Mouse (Mus musculus) ES-E14 (cell line): ENCODE measurements around the gene Olfr910. TPM values are rescaled to one million over a fixed set of nuclear protein-coding genes. Genes with fewer than 3 reads are reported as not detected.

Source experiments
- DNase-seq: peaks from one replicate; pipeline ENCODE4 v3.0.0-alpha.2; 2013; ENCODE audit warnings: low read depth, low spot score
- H3K27ac ChIP-seq: 2 replicates; pipeline ENCODE4 v1.5.1; 2012; ENCODE audit warnings: low read depth, mild to moderate bottlenecking, low read length, moderate library complexity, mixed read lengths; ENCODE audit not compliant: poor library complexity, insufficient read depth, severe bottlenecking
- H3K36me3 ChIP-seq: 2 replicates; pipeline ENCODE4 v1.6.1; 2012; ENCODE audit warnings: mild to moderate bottlenecking, low read length, moderate library complexity, mixed read lengths; ENCODE audit not compliant: control insufficient read depth, poor library complexity, insufficient read depth, severe bottlenecking
- H3K4me1 ChIP-seq, 2 experiments: fragments of 150-350 bp in 1 of 2; sonication (generic) in 1 of 2; 2 replicates each; pipeline ENCODE4 v1.6.1; 2012; ENCODE audit warnings: low read length in 2 of 2, mild to moderate bottlenecking in 1 of 2, mixed read lengths in 1 of 2; ENCODE audit not compliant: control insufficient read depth in 2 of 2, insufficient read depth in 2 of 2, poor library complexity in 1 of 2
- H3K4me3 ChIP-seq, 2 experiments: fragments of 150-350 bp in 1 of 2; sonication (generic) in 1 of 2; 2 replicates each; pipeline ENCODE4 v1.5.1; 2012; ENCODE audit warnings: low read length in 2 of 2, low read depth in 1 of 2, mild to moderate bottlenecking in 1 of 2, mixed read lengths in 1 of 2; ENCODE audit not compliant: insufficient read depth in 1 of 2, poor library complexity in 1 of 2, severe bottlenecking in 1 of 2
- H3K9ac ChIP-seq: 2 replicates; pipeline ENCODE4 v1.6.1; 2012; ENCODE audit warnings: low read depth, mild to moderate bottlenecking, low read length, mixed read lengths; ENCODE audit not compliant: poor library complexity, insufficient read depth, severe bottlenecking
- H3K9me3 ChIP-seq: fragments of 150-350 bp; sonication (generic); 2 replicates; pipeline ENCODE4 v1.6.1; 2012; ENCODE audit warnings: low read depth, mild to moderate bottlenecking, low read length; ENCODE audit not compliant: control insufficient read depth, insufficient read depth
- CHD2 ChIP-seq: IDR thresholded peaks from 2 replicates; pipeline ENCODE4 v1.6.1; 2014; ENCODE audit warnings: mild to moderate bottlenecking, low read depth, low read length, inconsistent platforms
- HCFC1 ChIP-seq: IDR thresholded peaks from 2 replicates; pipeline ENCODE4 v1.6.1; 2012; ENCODE audit warnings: low read length, inconsistent platforms, borderline replicate concordance; ENCODE audit not compliant: insufficient read depth
- MAFK ChIP-seq: IDR thresholded peaks from 2 replicates; pipeline ENCODE4 v1.6.1; 2014; ENCODE audit warnings: mild to moderate bottlenecking, low read depth, low read length, inconsistent platforms; ENCODE audit not compliant: insufficient read depth
- ZC3H11A ChIP-seq: IDR thresholded peaks from 2 replicates; pipeline ENCODE4 v1.6.1; 2012; ENCODE audit warnings: low read depth, mild to moderate bottlenecking, inconsistent platforms, low read length, borderline replicate concordance
- ZNF384 ChIP-seq: IDR thresholded peaks from 2 replicates; pipeline ENCODE4 v1.6.1; 2012; ENCODE audit warnings: low read depth, low read length, inconsistent platforms
- in situ Hi-C, 2 experiments: fragments of 600-800 bp; cut with MboI; formaldehyde crosslinking; loops; one replicate each; pipeline ENCODE4 v1.15.1; 2025; ENCODE audit warnings: low sequenced_read_pairs in 2 of 2, inconsistent platforms in 1 of 2; ENCODE audit not compliant: unreplicated experiment in 2 of 2
- total RNA-seq: library from RNA; depleted of rRNA; stranded (reverse); fragments of 300-350 nt; gene quantifications from 2 replicates; pipeline ENCODE4 v1.2.3, GENCODE M21; 2012; rRNA removed

Olfr910 gene
- not detected in 2 replicates for total RNA-seq

DNA sequence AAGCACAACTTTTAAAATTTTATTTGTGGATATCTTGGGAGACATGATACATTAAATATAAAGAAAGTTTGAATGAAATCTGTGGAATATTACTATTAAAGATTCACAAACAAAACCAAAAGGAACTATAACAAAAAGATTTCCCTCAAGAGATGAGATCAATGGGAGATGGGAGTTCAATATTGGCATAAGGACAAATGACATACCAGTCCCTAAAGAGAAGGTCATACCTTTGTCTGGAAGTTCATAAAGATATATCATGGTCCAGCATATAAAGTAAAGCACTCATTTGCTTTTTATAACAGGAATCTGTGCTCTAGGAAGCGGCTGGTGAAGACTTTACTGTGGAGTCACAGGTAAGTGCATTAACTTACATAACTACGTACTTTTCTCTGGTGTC is at the start of gene Olfr910:
TSS of gene Olfr910 (plus strand) at position 301 of the 400 bp plus-strand sequence.
- in situ Hi-C loops, result no loop called here

DNA sequence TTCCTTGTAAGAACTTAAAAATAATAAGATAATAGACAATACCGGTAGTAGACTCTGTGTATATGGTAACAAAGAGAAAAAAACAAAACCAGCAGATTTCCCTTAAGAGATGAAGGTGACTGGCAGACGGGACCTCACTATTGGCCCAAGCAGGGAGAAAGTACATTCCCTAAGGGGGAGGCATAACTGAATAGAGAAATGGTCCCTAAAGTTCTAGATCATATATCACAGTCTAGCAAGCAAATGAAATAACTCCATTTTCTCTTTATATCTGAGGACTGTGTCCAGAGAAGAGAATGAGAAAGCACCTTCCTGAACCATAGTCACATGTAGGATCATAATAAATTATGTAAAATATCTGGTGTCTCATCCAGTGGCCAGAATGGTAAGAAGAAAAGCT is 42.1 kb upstream of the Olfr910 start, which contains the start of gene Olfr907:
TSS of gene Olfr907 (plus strand) at position 301 of the 400 bp plus-strand sequence.
- H3K4me1 ChIP-seq, result no peaks in the 10 kb centered on the region
- no peak for DNase-seq
- H3K9ac ChIP-seq, result no peak within 1 kb of the TSS
- no peaks in the 10 kb centered on the region for H3K9me3 ChIP-seq
- no peak within 1 kb of the TSS for H3K27ac ChIP-seq
- in situ Hi-C loops, result no loop called here
- H3K36me3 ChIP-seq, result no peaks in the 10 kb centered on the region
- no peak within 1 kb of the TSS for H3K4me3 ChIP-seq
- no peak for TF ChIP-seq ZNF384
- TF ChIP-seq ZC3H11A, result no peak
- TF ChIP-seq HCFC1, result no peak
- no peak for TF ChIP-seq CHD2
- TF ChIP-seq MAFK, result no peak

More for the DNA sequence above, at the start of gene Olfr910:
- no peaks in the 10 kb centered on the region for H3K36me3 ChIP-seq
- TF ChIP-seq MAFK (no peak), CHD2 (no peak), ZNF384 (no peak), ZC3H11A (no peak), HCFC1 (no peak)
- no peaks in the 10 kb centered on the region for H3K9me3 ChIP-seq
- H3K27ac ChIP-seq, result no peak within 1 kb of the TSS
- H3K4me3 ChIP-seq, result no peak within 1 kb of the TSS
- no peak for DNase-seq
- H3K9ac ChIP-seq, result no peak within 1 kb of the TSS
- no peaks in the 10 kb centered on the region for H3K4me1 ChIP-seq

- no peak overlapping the region for H3K4me3 ChIP-seq
- in situ Hi-C loops, result no loop called here
These were observed 25.3 kb upstream of the Olfr910 start for GRCm38 (mm10) chr9:38512353-38512752.

GRCm38 (mm10) chr9:38521280-38521679 is 16.4 kb upstream of the Olfr910 start, which contains the start of gene Olfr911-ps1:
Gene Olfr911-ps1 (plus strand): TSS chr9:38521580.
- Histone ChIP-seq H3K4me3 (no peak within 1 kb of the TSS), H3K9ac (no peak within 1 kb of the TSS), H3K9me3 (no peaks in the 10 kb centered on the region), H3K36me3 (no peaks in the 10 kb centered on the region), H3K27ac (no peak within 1 kb of the TSS), H3K4me1 (no peaks in the 10 kb centered on the region)
- DNase-seq, result no peak
- TF ChIP-seq HCFC1, result no peak
- TF ChIP-seq ZC3H11A, result no peak
- TF ChIP-seq ZNF384, result no peak
- no peak for TF ChIP-seq MAFK
- TF ChIP-seq CHD2, result no peak
- in situ Hi-C loops, result no loop called here

More at GRCm38 (mm10) chr9:38512353-38512752, 25.3 kb upstream of the Olfr910 start:
- H3K27ac ChIP-seq, result no peak overlapping the region
- no peak overlapping the region for H3K9ac ChIP-seq
- no peak for DNase-seq
- no peaks in the 10 kb centered on the region for H3K9me3 ChIP-seq
- H3K4me1 ChIP-seq, result no peaks in the 10 kb centered on the region
- H3K36me3 ChIP-seq, result no peaks in the 10 kb centered on the region
- TF ChIP-seq ZNF384 (no peak), CHD2 (no peak), MAFK (no peak), HCFC1 (no peak), ZC3H11A (no peak)
